Mouse (Mus musculus) heart, postnatal 0 days (tissue): ENCODE results near the gene Syn1. TPM values are rescaled to one million over a fixed set of nuclear protein-coding genes. Genes with fewer than 3 reads are reported as not detected.
A peak's percentile ranks its signal among the peaks of the same experiment; 100 is the strongest.

Source experiments
- ATAC-seq: fragments of 200-750 bp; cut with Nextera tagmentation; 2 replicates; pipeline ENCODE4 v1.8.0; 2017; ENCODE audit warnings: low read depth, moderate number of reproducible peaks, moderate library complexity; ENCODE audit not compliant: insufficient read depth
- DNase-seq: peaks from one replicate; pipeline ENCODE4 v3.0.0-alpha.2; 2016; ENCODE audit warnings: low spot score
- H3K27ac ChIP-seq: fragments of 300-500 bp; sonication (generic); 2 replicates; pipeline ENCODE4 v1.5.1; 2014; ENCODE audit warnings: low read depth, mild to moderate bottlenecking
- H3K27me3 ChIP-seq: fragments of 300-500 bp; sonication (generic); 2 replicates; pipeline ENCODE4 v1.6.1; 2014; ENCODE audit warnings: low read length, mixed read lengths; ENCODE audit not compliant: control insufficient read depth, insufficient read depth
- H3K36me3 ChIP-seq: fragments of 300-500 bp; sonication (generic); replicated peaks from 2 replicates; pipeline ENCODE4 v1.6.1; 2014; ENCODE audit warnings: low read length, mixed read lengths; ENCODE audit not compliant: control insufficient read depth, insufficient read depth
- H3K4me1 ChIP-seq: fragments of 300-500 bp; sonication (generic); 2 replicates; pipeline ENCODE4 v1.6.1; 2014; ENCODE audit warnings: antibody characterized with exemption; ENCODE audit not compliant: control insufficient read depth, insufficient read depth
- H3K4me2 ChIP-seq: fragments of 300-500 bp; sonication (generic); 2 replicates; pipeline ENCODE4 v1.6.1; 2014; ENCODE audit warnings: low read depth, mild to moderate bottlenecking, low read length, moderate library complexity
- H3K4me3 ChIP-seq: fragments of 300-500 bp; sonication (generic); 2 replicates; pipeline ENCODE4 v1.5.1; 2014; ENCODE audit warnings: low read depth, low read length
- H3K9ac ChIP-seq: fragments of 300-500 bp; sonication (generic); replicated peaks from 2 replicates; pipeline ENCODE4 v1.6.1; 2014; ENCODE audit warnings: low read depth, low read length, mixed read lengths
- H3K9me3 ChIP-seq: fragments of 300-500 bp; sonication (generic); replicated peaks from 2 replicates; pipeline ENCODE4 v1.6.1; 2016; ENCODE audit warnings: low read length; ENCODE audit not compliant: control insufficient read depth
- CTCF ChIP-seq: IDR thresholded peaks from 2 replicates; pipeline ENCODE4 v1.5.1; 2016; ENCODE audit warnings: antibody characterized with exemption, control low read depth, low read depth
- EP300 ChIP-seq: IDR thresholded peaks from 2 replicates; pipeline ENCODE4 v1.6.1; 2016; ENCODE audit warnings: antibody characterized with exemption, low read depth
- WGBS: fragments of 180-500 bp; shearing (Covaris S2); extraction: QIAGEN DNeasy Blood & Tissue Kit; methylation state at CpG from one replicate; pipeline ENCODE4 v1.1.7; 2014; 5-methylcytosine and 5-hydroxymethylcytosine counted together
- polyA plus RNA-seq: library from polyadenylated mRNA; unstranded; fragments of >200 nt; fragmentation: Nextera tagmentation; extraction: Ambion mirVana; gene quantifications from 2 replicates; pipeline ENCODE4 v1.2.1, GENCODE M21; 2015
- total RNA-seq: library from RNA; depleted of rRNA; stranded (reverse); fragments of >200 nt; gene quantifications from 2 replicates; pipeline ENCODE4 v1.2.3, GENCODE M21; 2014; ENCODE audit warnings: low replicate concordance

Gene Syn1
- total and polyA plus RNA-seq, 2 experiments from 2014 or later, result 0.50 TPM; not detected in 1

DNA sequence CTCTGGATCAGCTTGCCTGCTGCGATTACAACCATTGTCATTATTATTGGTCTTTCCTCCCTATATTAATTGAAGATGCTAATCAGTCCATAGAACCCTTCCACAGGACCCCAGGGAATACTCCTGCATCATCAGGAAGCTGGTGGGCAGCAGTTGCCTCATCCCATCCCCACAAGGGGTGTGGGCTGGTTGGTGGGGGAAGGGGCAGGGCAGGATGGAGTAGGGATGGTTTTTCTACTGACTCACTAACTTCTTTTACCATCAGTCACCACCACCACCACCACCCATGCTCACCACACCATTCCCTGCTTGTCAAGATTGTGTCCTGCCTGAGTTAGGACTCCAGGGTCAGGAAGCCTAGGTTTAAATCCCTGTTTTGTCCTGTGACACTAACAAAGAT is 51.6 kb downstream of the Syn1 start:
- Histone ChIP-seq H3K27ac (no peak overlapping the region), H3K9ac (no peak overlapping the region), H3K9me3 (no peaks in the 10 kb centered on the region), H3K27me3 (no peaks in the 10 kb centered on the region), H3K4me3 (no peak overlapping the region), H3K4me1 (no peaks in the 10 kb centered on the region), H3K4me2 (no peak overlapping the region), H3K36me3 (no peaks in the 10 kb centered on the region)
- TF ChIP-seq EP300, result no peak
- DNase-seq (no peak), ATAC-seq (no peak)
- WGBS, result 81% methylated on average over 1 of the region's 1 CpGs

DNA sequence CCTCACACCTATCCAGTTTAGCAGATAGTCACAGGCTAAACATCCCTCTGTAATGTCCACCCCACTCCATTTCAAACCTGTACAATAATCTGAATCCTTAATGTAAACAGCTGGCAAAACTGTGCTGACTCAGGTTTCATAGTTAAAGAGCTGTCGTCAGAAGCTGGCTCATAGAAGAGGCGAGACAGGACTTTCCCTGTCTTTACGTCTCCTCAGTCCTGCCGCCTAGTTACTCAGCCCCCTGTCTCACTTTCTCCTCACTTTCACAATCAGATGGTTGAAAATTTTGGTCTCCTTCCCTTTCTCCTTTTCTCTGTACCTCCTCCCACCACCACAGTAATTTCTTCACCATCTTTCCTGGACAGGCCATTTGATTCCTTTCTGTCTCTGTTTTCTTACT is 52.7 kb downstream of the Syn1 start:
- H3K27me3 ChIP-seq, result no peaks in the 10 kb centered on the region
- H3K9me3 ChIP-seq, result no peaks in the 10 kb centered on the region
- H3K9ac ChIP-seq, result no peak overlapping the region
- TF ChIP-seq EP300, result no peak
- no peak for TF ChIP-seq CTCF
- no peaks in the 10 kb centered on the region for H3K36me3 ChIP-seq
- no peak overlapping the region for H3K27ac ChIP-seq
- ATAC-seq, result no peak
- H3K4me1 ChIP-seq, result 0 out of 2 replicates have a peak, but pooled peaks cover 5% of the 10 kb centered on the region
- 69% methylated on average over 4 of the region's 4 CpGs for WGBS
- H3K4me2 ChIP-seq, result no peak overlapping the region
- DNase-seq, result no peak
- no peak overlapping the region for H3K4me3 ChIP-seq

DNA sequence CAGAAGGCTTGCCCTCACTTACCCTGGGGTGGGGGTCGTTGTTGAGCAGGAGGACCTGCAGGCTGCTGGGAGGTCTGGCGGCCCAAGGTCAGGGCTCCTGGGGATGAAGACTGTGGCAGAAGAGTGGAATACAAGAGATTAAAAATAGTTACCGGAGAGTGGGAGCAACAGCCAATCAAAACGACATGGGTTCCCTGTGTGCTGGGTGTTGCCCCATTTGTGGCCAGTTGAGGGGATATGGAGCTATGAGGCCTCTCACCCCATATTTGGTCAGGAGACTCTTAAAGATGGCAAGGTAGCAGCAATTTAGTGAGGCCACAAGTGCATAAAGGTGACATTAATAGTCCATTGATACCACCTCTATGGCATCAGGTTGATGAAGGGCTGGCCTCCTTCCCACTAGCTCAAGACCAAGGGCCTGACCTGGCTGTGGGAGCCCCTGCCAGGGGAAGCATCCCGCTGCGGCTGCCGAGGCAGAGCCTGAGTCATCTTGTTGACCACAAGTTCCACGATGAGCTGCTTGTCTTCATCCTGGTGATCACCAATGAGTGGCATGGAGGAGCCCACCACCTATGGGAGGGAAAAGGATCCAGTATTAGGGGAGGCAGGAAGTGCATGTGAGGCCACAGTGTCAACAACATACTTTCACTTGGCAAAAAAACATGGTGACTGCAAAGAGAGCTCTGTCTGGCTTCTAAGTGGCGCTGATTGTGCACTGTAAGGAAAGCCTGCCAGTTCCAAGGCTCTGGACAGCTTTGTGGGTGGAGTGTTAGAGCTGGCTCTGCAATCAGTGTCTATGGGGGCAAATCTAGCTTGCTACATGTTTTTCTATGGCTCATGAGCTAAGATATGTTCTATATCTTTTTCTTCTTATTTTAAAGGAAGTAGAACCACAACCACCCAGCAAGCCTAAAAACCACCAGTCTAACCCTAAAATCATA is 57.4 kb downstream of the Syn1 start:
- H3K9me3 ChIP-seq, result no peaks in the 10 kb centered on the region
- DNase-seq (no peak), ATAC-seq (0 out of 2 replicates have a peak, but pooled peaks have one; percentile 19)
- H3K27ac ChIP-seq, result no peak overlapping the region
- WGBS, result 57% methylated on average over 9 of the region's 9 CpGs
- no peaks in the 10 kb centered on the region for H3K27me3 ChIP-seq
- H3K4me1 ChIP-seq, result 0 out of 2 replicates have a peak, but pooled peaks cover 5% of the 10 kb centered on the region
- TF ChIP-seq EP300 (no peak), CTCF (no peak)
- no peak overlapping the region for H3K4me3 ChIP-seq
- no peak overlapping the region for H3K9ac ChIP-seq
- no peak overlapping the region for H3K4me2 ChIP-seq
- H3K36me3 ChIP-seq, result no peaks in the 10 kb centered on the region

DNA sequence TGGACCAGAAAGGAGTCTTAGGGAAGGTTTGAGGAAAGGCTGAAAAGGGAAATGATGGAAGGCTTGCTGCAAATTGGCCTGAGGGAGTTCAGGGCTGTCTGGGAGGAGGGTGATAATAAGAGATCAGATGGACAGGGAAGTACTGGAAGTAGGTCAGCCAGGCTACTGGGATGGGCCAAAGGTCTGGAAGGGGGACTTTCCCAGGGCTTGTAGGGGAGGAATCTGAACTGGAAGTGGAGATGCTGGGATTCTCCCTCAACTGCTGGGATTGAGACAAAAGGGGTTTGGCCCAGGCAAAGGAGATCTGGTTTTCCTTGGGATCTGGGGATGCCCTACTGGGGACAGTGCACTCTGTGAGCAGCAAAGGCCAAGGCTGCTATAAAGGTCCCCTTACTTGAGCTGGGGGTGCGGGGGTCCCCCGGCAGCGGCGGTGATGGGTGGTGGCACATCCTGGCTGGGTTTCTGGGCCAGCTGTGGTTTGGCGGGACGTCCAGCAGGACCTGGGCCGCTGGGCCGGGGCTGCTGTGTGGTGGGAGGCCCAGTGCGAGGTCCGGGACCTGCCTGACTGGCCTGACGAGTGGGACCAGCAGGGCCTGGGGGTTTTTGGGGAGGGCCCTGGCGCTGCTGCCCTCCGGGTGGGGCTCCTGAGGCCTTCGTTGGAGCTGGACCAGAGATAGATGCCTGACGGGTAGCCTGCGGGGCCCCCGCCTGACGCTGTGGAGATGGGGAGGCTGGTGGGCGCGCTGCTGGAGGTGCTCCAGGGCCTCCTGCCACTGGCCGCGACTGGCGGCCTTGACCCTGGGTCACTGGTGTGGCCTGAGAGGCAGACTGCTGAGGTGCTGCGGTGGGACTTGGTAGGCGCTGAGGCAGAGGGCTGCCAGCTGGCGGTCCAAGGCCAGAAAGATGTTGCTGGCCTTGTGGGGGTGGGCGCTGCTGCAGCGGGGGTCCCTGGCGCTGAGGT is 58.4 kb downstream of the Syn1 start:
- ATAC-seq (peak; percentile 40; the same call in 1 of the 2 replicates), DNase-seq (no peak)
- no peak overlapping the region for H3K27ac ChIP-seq

DNA sequence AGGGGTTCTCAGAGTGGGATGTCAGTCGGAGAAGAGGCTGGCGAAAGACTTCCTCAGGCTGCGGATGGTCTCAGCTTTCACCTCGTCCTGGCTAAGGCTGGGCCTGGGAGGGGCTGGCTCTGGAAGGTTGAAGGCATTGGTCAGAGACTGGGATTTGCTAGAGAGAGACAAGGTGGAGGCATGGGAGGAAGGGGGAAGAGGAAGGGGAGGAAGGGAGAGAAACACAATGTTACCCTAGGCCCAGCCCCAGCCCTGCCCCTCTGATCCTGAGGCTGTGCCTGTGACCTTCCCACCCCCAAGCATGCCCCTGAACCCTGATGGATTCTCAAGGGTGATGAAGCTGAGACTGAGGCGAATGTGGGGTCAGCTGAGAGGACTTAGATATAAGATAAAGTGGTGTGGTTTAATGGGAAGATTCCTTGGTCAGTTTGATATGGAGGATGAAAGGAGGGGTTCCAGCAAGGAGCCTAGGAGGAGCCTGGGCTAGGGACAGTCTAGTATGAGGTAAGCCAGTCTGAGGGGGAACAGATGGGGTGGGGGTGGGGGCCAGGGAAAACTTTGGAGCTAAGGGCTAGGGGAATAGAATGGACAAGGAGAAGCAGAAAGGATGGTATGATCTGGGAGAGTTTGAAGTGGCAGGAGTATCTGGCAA is 59.2 kb downstream of the Syn1 start:
- DNase-seq (no peak), ATAC-seq (no peak)
- 0 out of 2 replicates have a peak, but pooled peaks cover 5% of the 10 kb centered on the region for H3K4me1 ChIP-seq
- no peaks in the 10 kb centered on the region for H3K9me3 ChIP-seq
- no peak overlapping the region for H3K27ac ChIP-seq
- no peaks in the 10 kb centered on the region for H3K27me3 ChIP-seq
- TF ChIP-seq CTCF, result no peak
- no peak for TF ChIP-seq EP300
- H3K36me3 ChIP-seq, result peaks cover 5% of the 10 kb centered on the region; the same call in 1 of the 2 replicates
- H3K9ac ChIP-seq, result no peak overlapping the region
- H3K4me2 ChIP-seq, result no peak overlapping the region
- no peak overlapping the region for H3K4me3 ChIP-seq
- WGBS, result 34% methylated on average over 5 of the region's 5 CpGs

More for the DNA sequence above, 58.4 kb downstream of the Syn1 start:
- 38% methylated on average over 22 of the region's 29 CpGs for WGBS
- H3K9ac ChIP-seq, result no peak overlapping the region
- H3K36me3 ChIP-seq, result peaks cover 5% of the 10 kb centered on the region; the same call in 1 of the 2 replicates
- peak overlapping the region; percentile 6; the same call in 1 of the 2 replicates for H3K4me2 ChIP-seq
- TF ChIP-seq EP300 (no peak), CTCF (no peak)
- H3K27me3 ChIP-seq, result no peaks in the 10 kb centered on the region
- H3K4me1 ChIP-seq, result 0 out of 2 replicates have a peak, but pooled peaks cover 5% of the 10 kb centered on the region
- H3K9me3 ChIP-seq, result no peaks in the 10 kb centered on the region
- H3K4me3 ChIP-seq, result no peak overlapping the region
